Mouse (Mus musculus) cerebellum, postnatal 10 days (tissue): ENCODE results near the gene Chrna9.
A peak's percentile ranks its signal among the peaks of the same experiment; 100 is the strongest.

ENCODE experiments used
- DNase-seq, 2 experiments: peaks; one replicate each; pipeline ENCODE4 v3.0.0; 2021; ENCODE audit warnings: mixed read lengths in 2 of 2

Chrna9 gene

GRCm38 (mm10) chr5:65934783-65935182, at the start of gene Chrna9:
Gene Chrna9 (plus strand): TSS chr5:65934921.
- no peak for DNase-seq

- DNase-seq = no peak
Measured at GRCm38 (mm10) chr5:65885699-65886443, 48.9 kb upstream of the Chrna9 start.

GRCm38 (mm10) chr5:65888102-65888501, 46.6 kb upstream of the Chrna9 start:
- no peak for DNase-seq

GRCm38 (mm10) chr5:65888998-65889397, 45.7 kb upstream of the Chrna9 start:
- no peak for DNase-seq

GRCm38 (mm10) chr5:65891251-65891826, 43.4 kb upstream of the Chrna9 start:
- peak; percentile 72 to 80 for DNase-seq

GRCm38 (mm10) chr5:65895121-65895692, 39.5 kb upstream of the Chrna9 start:
- DNase-seq = no peak

GRCm38 (mm10) chr5:65895764-65896163, 39.0 kb upstream of the Chrna9 start:
- DNase-seq = no peak

GRCm38 (mm10) chr5:65897731-65898130, 37.0 kb upstream of the Chrna9 start:
- DNase-seq = no peak

- no peak for DNase-seq
Measured at GRCm38 (mm10) chr5:65898683-65899082, 36.0 kb upstream of the Chrna9 start.

GRCm38 (mm10) chr5:65900113-65900512, 34.6 kb upstream of the Chrna9 start:
- DNase-seq = no peak

GRCm38 (mm10) chr5:65900862-65901265, 33.9 kb upstream of the Chrna9 start:
- DNase-seq = peak; percentile 57

- DNase-seq = no peak
Measured at GRCm38 (mm10) chr5:65901868-65902418, 32.8 kb upstream of the Chrna9 start.

- no peak for DNase-seq
Measured at GRCm38 (mm10) chr5:65902811-65903210, 31.9 kb upstream of the Chrna9 start.

GRCm38 (mm10) chr5:65904476-65904875, 30.2 kb upstream of the Chrna9 start:
- DNase-seq = no peak

GRCm38 (mm10) chr5:65908751-65909150, 26.0 kb upstream of the Chrna9 start:
- peak; percentile 53 to 63 for DNase-seq

- peak; percentile 66 to 74 for DNase-seq
Measured at GRCm38 (mm10) chr5:65909321-65909720, 25.4 kb upstream of the Chrna9 start.

- DNase-seq = no peak
Measured at GRCm38 (mm10) chr5:65910398-65910797, 24.3 kb upstream of the Chrna9 start.

GRCm38 (mm10) chr5:65911676-65912075, 23.0 kb upstream of the Chrna9 start:
- peak; percentile 55 to 71 for DNase-seq

GRCm38 (mm10) chr5:65912201-65912600, 22.5 kb upstream of the Chrna9 start:
- no peak for DNase-seq

- DNase-seq = no peak
Measured at GRCm38 (mm10) chr5:65913126-65913525, 21.6 kb upstream of the Chrna9 start.

GRCm38 (mm10) chr5:65914342-65914741, 20.4 kb upstream of the Chrna9 start:
- DNase-seq = peak in 1 of 2 experiments; percentile 50

GRCm38 (mm10) chr5:65916930-65917329, 17.8 kb upstream of the Chrna9 start:
- no peak for DNase-seq

GRCm38 (mm10) chr5:65918601-65919000, 16.1 kb upstream of the Chrna9 start:
- DNase-seq = peak in 1 of 2 experiments; percentile 23

- DNase-seq = no peak
Measured at GRCm38 (mm10) chr5:65919326-65919725, 15.4 kb upstream of the Chrna9 start.
